Mouse (Mus musculus) lung, adult 2 months (tissue): ENCODE results near the gene Mrps24.

Experiments used
- CTCF ChIP-seq: fragments of 200-500 bp; IDR thresholded peaks from 2 replicates; pipeline ENCODE4 v1.5.1; 2011; ENCODE audit warnings: mild to moderate bottlenecking, low read length, control low read depth; ENCODE audit not compliant: insufficient read depth
- POLR2A ChIP-seq: fragments of 200-500 bp; IDR thresholded peaks from 2 replicates; pipeline ENCODE4 v1.6.1; 2011; ENCODE audit warnings: low read depth, mild to moderate bottlenecking, control low read depth, low read length, borderline replicate concordance; ENCODE audit errors: extremely low read depth

GRCm38 (mm10) chr11:5707530-5708353 is 7.7 kb downstream of the Mrps24 start:
- TF ChIP-seq POLR2A (peak; percentile 78), CTCF (no peak)
